Mouse (Mus musculus) heart, adult 2 months (tissue): ENCODE results near the gene Gpr137.

ENCODE experiments used
- CTCF ChIP-seq: fragments of 200-600 bp; IDR thresholded peaks from 2 replicates; pipeline ENCODE4 v1.8.1; 2022; ENCODE audit warnings: antibody characterized with exemption, mild to moderate bottlenecking, moderate library complexity
- POLR2A ChIP-seq: fragments of 200-500 bp; IDR thresholded peaks from 2 replicates; pipeline ENCODE4 v1.6.1; 2011; ENCODE audit warnings: mild to moderate bottlenecking, low read depth, low read length, control low read depth; ENCODE audit not compliant: insufficient read depth

- no peak for TF ChIP-seq POLR2A
- TF ChIP-seq CTCF = no peak
Observed at GRCm38 (mm10) chr19:6939106-6940002, 2.9 kb downstream of the Gpr137 start.
